Mouse (Mus musculus) bone marrow macrophage, adult 2 months (primary cell): ENCODE results near the gene Gm45021. TPM values are rescaled to one million over a fixed set of nuclear protein-coding genes. Genes with fewer than 3 reads are reported as not detected.

Experiments
- H3K27ac ChIP-seq: 2 replicates; pipeline ENCODE4 v1.5.1; 2012; ENCODE audit warnings: low read depth, low read length; ENCODE audit not compliant: insufficient read depth
- H3K4me1 ChIP-seq: 2 replicates; pipeline ENCODE4 v1.6.1; 2012; ENCODE audit warnings: low read length; ENCODE audit not compliant: control insufficient read depth, insufficient read depth
- H3K4me3 ChIP-seq: 2 replicates; pipeline ENCODE4 v1.5.1; 2012; ENCODE audit warnings: mild to moderate bottlenecking, low read length, moderate library complexity; ENCODE audit not compliant: insufficient read depth
- CTCF ChIP-seq: IDR thresholded peaks from 2 replicates; pipeline ENCODE4 v1.5.1; 2012; ENCODE audit warnings: low read depth, mild to moderate bottlenecking, low read length, moderate library complexity
- POLR2A ChIP-seq: IDR thresholded peaks from 2 replicates; pipeline ENCODE4 v1.6.1; 2012; ENCODE audit warnings: mild to moderate bottlenecking, low read depth, low read length, borderline replicate concordance
- polyA plus RNA-seq: library from polyadenylated mRNA; stranded (reverse); fragments of >200 nt; gene quantifications from 2 replicates; pipeline ENCODE4 v1.2.4, GENCODE M21; 2012; ENCODE audit not compliant: missing spikeins, insufficient read depth, insufficient read length

Gene Gm45021
- polyA plus RNA-seq, 1 experiment, result not detected

- Histone ChIP-seq H3K4me1 (peaks cover 17% of the 10 kb centered on the region), H3K27ac (peak within 1 kb of the TSS; percentile 72), H3K4me3 (peak within 1 kb of the TSS; percentile 72)
- TF ChIP-seq CTCF (no peak), POLR2A (no peak)
These were observed 4.0 kb downstream of the Gm45021 start, which contains the start of the genes Repin1 and Gm44965 for GRCm38 (mm10) chr6:48593158-48594042. TSS of gene Repin1 (plus strand) at chr6:48593883. TSS of gene Gm44965 (plus strand) at chr6:48593941.

- Histone ChIP-seq H3K27ac (peak overlapping the region; percentile 72), H3K4me3 (peak overlapping the region; percentile 72), H3K4me1 (peaks cover 15% of the 10 kb centered on the region)
- TF ChIP-seq POLR2A (no peak), CTCF (no peak)
These were observed 4.8 kb downstream of the Gm45021 start for GRCm38 (mm10) chr6:48594043-48594738.

- TF ChIP-seq POLR2A, result no peak
- TF ChIP-seq CTCF, result no peak
- Histone ChIP-seq H3K4me1 (peaks cover 14% of the 10 kb centered on the region), H3K27ac (no peak overlapping the region), H3K4me3 (peak overlapping the region; percentile 72)
These were observed 5.9 kb downstream of the Gm45021 start for GRCm38 (mm10) chr6:48595278-48595677.

GRCm38 (mm10) chr6:48596545-48597232 lies 7.3 kb downstream of the Gm45021 start:
- H3K4me3 ChIP-seq, result no peak overlapping the region
- TF ChIP-seq CTCF, result no peak
- no peak for TF ChIP-seq POLR2A
- H3K4me1 ChIP-seq, result peaks cover 23% of the 10 kb centered on the region
- H3K27ac ChIP-seq, result no peak overlapping the region

- TF ChIP-seq POLR2A (no peak), CTCF (no peak)
- no peak overlapping the region for H3K27ac ChIP-seq
- H3K4me3 ChIP-seq, result no peak overlapping the region
- peaks cover 23% of the 10 kb centered on the region for H3K4me1 ChIP-seq
These were observed 7.8 kb downstream of the Gm45021 start for GRCm38 (mm10) chr6:48597233-48597625.

GRCm38 (mm10) chr6:48600594-48600993 lies 11.2 kb downstream of the Gm45021 start:
- H3K27ac ChIP-seq, result no peak overlapping the region
- TF ChIP-seq POLR2A (no peak), CTCF (no peak)
- peaks cover 20% of the 10 kb centered on the region for H3K4me1 ChIP-seq
- no peak overlapping the region for H3K4me3 ChIP-seq

GRCm38 (mm10) chr6:48601271-48602079 lies 12.1 kb downstream of the Gm45021 start, which contains the start of gene Zfp775:
TSS of gene Zfp775 (plus strand) at chr6:48602063.
- TF ChIP-seq POLR2A (no peak), CTCF (no peak)
- Histone ChIP-seq H3K27ac (peak within 1 kb of the TSS; percentile 43), H3K4me3 (peak within 1 kb of the TSS; percentile 89), H3K4me1 (peaks cover 20% of the 10 kb centered on the region)

GRCm38 (mm10) chr6:48602080-48602741 lies 12.8 kb downstream of the Gm45021 start:
- peak overlapping the region; percentile 23; the same call in 1 of the 2 replicates for H3K27ac ChIP-seq
- H3K4me3 ChIP-seq, result peak overlapping the region; percentile 89
- peaks cover 20% of the 10 kb centered on the region for H3K4me1 ChIP-seq
- TF ChIP-seq POLR2A (no peak), CTCF (0 out of 2 replicates have a peak, but pooled peaks have one; percentile 13)

- TF ChIP-seq CTCF, result no peak
- no peak for TF ChIP-seq POLR2A
- H3K4me3 ChIP-seq, result no peak overlapping the region
- no peak overlapping the region for H3K27ac ChIP-seq
- peaks cover 1% of the 10 kb centered on the region; the same call in 1 of the 2 replicates for H3K4me1 ChIP-seq
These were observed 18.7 kb downstream of the Gm45021 start for GRCm38 (mm10) chr6:48608124-48608523.
